Mouse (Mus musculus): Measurements from ENCODE around the gene Gm10273. TPM values are rescaled to one million over a fixed set of nuclear protein-coding genes. Genes with fewer than 3 reads are reported as not detected.

Gene Gm10273
- polyA plus RNA-seq (2017; shearing (Covaris generic)), result 102 TPM

DNA sequence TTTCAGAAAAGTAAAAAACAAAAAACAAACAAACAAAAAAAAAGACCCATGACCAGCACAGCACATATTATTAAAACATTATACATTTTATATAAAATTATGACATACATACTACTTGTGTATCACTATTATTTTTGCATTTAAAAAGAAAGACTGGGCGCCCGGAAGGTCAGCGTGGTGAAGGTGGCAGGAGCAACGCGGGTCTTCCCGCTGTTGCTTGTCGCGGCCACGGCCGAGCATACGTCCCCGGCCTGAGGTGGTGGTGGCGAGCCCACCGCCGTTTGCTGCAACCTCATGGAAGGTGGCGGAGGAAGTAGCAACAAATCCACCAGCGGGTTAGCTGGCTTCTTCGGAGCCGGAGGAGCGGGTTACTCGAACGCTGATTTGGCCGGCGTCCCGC lies at the start of gene Gm10273:
Gene Gm10273, plus strand, starts transcription at position 172 of the 400 bp plus-strand sequence.

DNA sequence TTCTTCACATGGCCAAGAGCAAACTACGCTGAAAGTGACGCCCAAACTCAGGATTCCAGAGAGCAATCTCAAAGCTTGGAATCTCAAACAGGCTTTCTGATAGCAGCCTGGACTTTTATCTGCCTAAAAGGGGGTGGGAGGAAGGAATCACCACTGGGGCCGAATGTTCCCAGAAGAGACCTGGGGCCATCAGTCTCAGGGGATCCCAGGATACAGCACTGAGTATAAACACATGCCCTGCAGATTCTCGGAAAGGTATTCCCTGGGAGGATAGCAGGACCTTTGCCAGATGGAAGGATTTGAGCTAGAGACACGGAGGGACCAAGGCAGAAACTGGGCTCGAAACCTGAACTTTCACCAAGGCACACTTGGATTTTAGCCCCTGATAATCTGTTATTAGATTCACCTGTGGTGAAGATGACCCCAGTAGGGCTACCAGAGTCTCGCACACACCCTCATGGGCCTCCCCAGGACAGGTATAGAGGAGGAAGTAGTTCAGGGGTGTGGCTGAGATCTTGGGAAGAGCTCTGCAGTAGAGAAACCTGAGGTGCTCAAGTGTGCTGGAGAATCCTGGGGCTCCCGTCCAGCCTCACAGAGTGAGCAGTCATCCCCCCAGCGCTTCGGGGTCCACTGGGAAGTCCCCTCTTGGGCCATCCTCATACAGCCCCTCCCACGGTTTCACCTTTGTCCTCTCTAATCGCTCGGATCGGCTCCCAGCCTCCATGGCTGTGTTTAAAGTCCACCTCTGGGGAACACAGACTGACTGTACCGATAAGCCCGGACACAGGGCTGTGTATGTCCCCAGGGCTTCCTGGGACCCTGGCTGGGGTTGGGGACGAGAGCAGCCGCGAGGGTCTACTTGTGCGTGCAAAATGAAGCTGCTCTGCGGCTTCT lies 7.7 kb downstream of the Gm10273 start, which contains the start of gene Pla2g12b:
Gene Pla2g12b, plus strand, starts transcription at position 762 of the 894 bp plus-strand sequence.

DNA sequence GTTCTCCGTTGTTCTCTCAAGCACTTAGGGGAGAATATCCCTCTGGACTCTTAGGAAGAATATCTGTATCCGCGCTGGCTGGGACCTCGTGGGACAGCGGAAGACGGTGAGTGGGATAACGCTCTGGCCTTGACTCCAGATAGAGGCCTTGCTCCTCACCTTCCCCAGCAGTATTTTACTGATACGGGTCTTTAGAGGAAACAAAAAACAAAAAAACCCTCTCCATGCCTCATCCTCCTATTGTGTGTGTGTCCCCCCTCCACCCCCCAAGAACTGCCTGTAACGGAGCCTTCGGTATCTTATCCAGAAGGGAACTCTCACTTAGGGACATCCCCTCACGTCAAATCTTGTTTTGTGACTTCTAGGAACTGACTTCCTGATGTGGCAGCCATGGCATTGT lies 46.3 kb downstream of the Gm10273 start, which contains the start of gene Oit3:
Gene Oit3, minus strand, starts transcription at position 44 of the 400 bp plus-strand sequence.

Other genes starting within 250 kb of the Gm10273 start
- 0.43 TPM for gene Sept10, start 173.8 kb upstream of the Gm10273 start, polyA plus RNA-seq (2017; shearing (Covaris generic))
- 0.26 TPM for gene Sowahc, start 173.7 kb upstream of the Gm10273 start, polyA plus RNA-seq (2017; shearing (Covaris generic))
- 69.0 TPM for gene P4ha1, start 72.3 kb upstream of the Gm10273 start, polyA plus RNA-seq (2017; shearing (Covaris generic))
- gene Pla2g12b, start 8.0 kb downstream of the Gm10273 start, polyA plus RNA-seq (2017; shearing (Covaris generic)), result not detected
- gene Oit3, start 46.1 kb downstream of the Gm10273 start, polyA plus RNA-seq (2017; shearing (Covaris generic)), result 0.14 TPM
- gene Gm10322, start 220.4 kb downstream of the Gm10273 start, polyA plus RNA-seq (2017; shearing (Covaris generic)), result 0.79 TPM
- 23.7 TPM for gene Mcu, start 221.1 kb downstream of the Gm10273 start, polyA plus RNA-seq (2017; shearing (Covaris generic))

All from CD4-positive, CD25-positive, alpha-beta regulatory T cell (primary cell).